Mouse (Mus musculus): ENCODE measurements around the gene Clca2. TPM values are rescaled to one million over a fixed set of nuclear protein-coding genes. Genes with fewer than 3 reads are reported as not detected.
"Not testable (repeated sequence)": the region's sequence is repeated elsewhere in the genome, so short reads cannot be mapped to it uniquely, and the experiment has no call there.

Gene Clca2
- polyA plus RNA-seq, 1 experiment from 2014 or later = 0.41 TPM

GRCm38 (mm10) chr3:145080904-145081303 is 18.3 kb downstream of the Clca2 start:
- no peaks in the 10 kb centered on the region for H3K9me3 ChIP-seq
- no peaks in the 10 kb centered on the region for H3K4me1 ChIP-seq
- ATAC-seq (ENCODE audit: insufficient number of reproducible peaks, insufficient read depth, low FRiP score, low TSS enrichment) = no peak
- no peak overlapping the region for H3K4me3 ChIP-seq
- H3K9ac ChIP-seq = no peak overlapping the region
- H3K4me2 ChIP-seq (replicated peaks) = no peak overlapping the region
- no peaks in the 10 kb centered on the region for H3K27me3 ChIP-seq
- no peak overlapping the region for H3K27ac ChIP-seq
- no peaks in the 10 kb centered on the region for H3K36me3 ChIP-seq
- WGBS = 76% methylated on average over 8 of the region's 8 CpGs

DNA sequence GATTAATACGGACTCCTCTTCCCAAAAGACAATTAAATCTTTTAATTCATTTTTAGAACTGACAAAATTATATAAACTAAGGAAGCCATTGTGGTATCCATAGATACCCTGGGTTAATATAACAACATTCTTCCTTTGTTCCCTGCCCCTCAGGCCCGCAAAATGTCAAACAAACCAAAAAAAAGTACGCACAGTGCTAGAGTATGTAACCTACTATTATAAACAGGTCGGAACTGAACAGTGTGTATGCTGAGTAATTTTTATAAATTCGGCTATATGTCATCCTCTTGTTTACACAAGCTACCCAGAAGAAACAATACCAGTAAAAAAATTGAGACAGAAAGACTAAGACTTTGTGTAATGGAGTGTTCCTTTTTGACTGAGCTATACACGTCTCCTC is 20.8 kb downstream of the Clca2 start:
- WGBS = 84% methylated on average over 6 of the region's 6 CpGs

DNA sequence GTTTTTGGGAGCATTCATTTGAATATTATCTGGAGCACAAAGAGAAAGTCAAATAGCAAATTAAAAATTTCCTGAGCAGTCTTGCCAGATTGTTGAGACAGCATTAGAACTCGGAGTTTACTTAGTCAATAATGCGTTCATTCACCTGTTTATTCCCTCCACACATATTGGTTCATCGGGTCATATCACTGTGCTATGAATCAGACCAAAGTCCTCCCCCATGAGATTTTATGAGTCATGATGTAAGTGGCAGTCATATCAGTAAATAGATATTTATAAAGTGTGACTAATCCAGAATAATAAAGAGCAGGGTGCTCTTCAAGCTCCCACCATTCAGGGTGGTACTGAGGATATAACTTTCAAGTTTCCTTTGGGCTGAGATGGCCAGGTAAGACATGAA is 26.9 kb downstream of the Clca2 start:
- Histone ChIP-seq H3K4me1 (no peaks in the 10 kb centered on the region), H3K36me3 (no peaks in the 10 kb centered on the region), H3K9ac (no peak overlapping the region), H3K9me3 (no peaks in the 10 kb centered on the region), H3K27ac (no peak overlapping the region), H3K4me2 (replicated peaks) (no peak overlapping the region), H3K27me3 (no peaks in the 10 kb centered on the region), H3K4me3 (no peak overlapping the region)
- ATAC-seq (ENCODE audit: insufficient number of reproducible peaks, insufficient read depth, low FRiP score, low TSS enrichment) = no peak
- WGBS = 89% methylated on average over 3 of the region's 3 CpGs

More for the DNA sequence above, 20.8 kb downstream of the Clca2 start:
- Histone ChIP-seq H3K4me2 (replicated peaks) (no peak overlapping the region), H3K36me3 (no peaks in the 10 kb centered on the region), H3K9me3 (no peaks in the 10 kb centered on the region), H3K4me1 (no peaks in the 10 kb centered on the region), H3K27ac (no peak overlapping the region), H3K27me3 (no peaks in the 10 kb centered on the region), H3K9ac (no peak overlapping the region), H3K4me3 (no peak overlapping the region)
- ATAC-seq (ENCODE audit: insufficient number of reproducible peaks, insufficient read depth, low FRiP score, low TSS enrichment) = no peak

GRCm38 (mm10) chr3:145068964-145069363 is 30.3 kb downstream of the Clca2 start:
- Histone ChIP-seq H3K4me1 (no peaks in the 10 kb centered on the region), H3K4me2 (replicated peaks) (no peak overlapping the region), H3K4me3 (no peak overlapping the region), H3K9me3 (no peaks in the 10 kb centered on the region), H3K27ac (no peak overlapping the region), H3K36me3 (no peaks in the 10 kb centered on the region), H3K9ac (no peak overlapping the region), H3K27me3 (no peaks in the 10 kb centered on the region)
- ATAC-seq (ENCODE audit: insufficient number of reproducible peaks, insufficient read depth, low FRiP score, low TSS enrichment) = no peak
- 77% methylated on average over 4 of the region's 4 CpGs for whole genome bisulfite sequencing

DNA sequence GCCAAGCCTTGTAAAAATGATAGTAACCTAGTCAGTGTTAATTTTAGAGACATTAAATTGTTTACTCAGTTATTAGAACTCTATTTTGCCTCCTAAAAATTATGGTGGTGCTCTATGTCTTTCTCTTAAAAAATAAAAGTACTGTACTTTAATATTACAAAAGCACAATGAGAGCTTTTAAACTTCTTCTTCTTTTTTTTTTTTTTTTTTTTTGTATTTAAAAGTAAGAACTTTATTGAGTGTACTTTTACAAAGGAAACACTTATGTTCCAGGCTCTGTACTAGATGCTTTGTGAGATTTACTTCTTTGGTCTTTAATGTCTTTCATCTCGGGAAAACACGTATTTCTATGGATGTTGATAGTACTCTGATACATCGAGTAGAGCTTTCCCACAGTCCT is 44.1 kb downstream of the Clca2 start:
- not testable (repeated sequence) for H3K4me1 ChIP-seq; H3K27me3 ChIP-seq; H3K4me3 ChIP-seq; H3K4me2 ChIP-seq (replicated peaks); ATAC-seq (ENCODE audit: insufficient number of reproducible peaks, insufficient read depth, low FRiP score, low TSS enrichment); H3K9me3 ChIP-seq; H3K36me3 ChIP-seq; H3K27ac ChIP-seq; H3K9ac ChIP-seq
- WGBS = 91% methylated on average over 3 of the region's 3 CpGs

DNA sequence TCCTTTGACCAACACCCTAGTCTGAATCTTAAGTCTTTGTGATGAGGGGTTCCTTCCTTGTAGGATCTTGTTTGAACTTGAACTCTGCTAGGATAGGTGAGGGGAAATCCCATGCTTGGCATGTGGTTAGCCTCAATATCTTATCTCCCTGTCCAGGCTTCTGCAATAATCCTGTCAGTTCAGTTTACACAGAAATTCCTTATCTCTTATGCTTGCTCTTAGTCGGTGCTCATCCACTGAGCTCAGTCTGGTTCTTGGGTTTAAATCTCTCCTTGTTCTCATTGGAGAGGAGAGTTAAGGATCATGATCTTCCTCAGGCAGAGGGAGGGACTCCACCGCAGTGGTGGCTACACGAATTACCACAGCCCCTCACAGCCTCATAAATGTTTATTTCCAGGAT is 49.4 kb downstream of the Clca2 start:
- WGBS = 80% methylated on average over 3 of the region's 3 CpGs
- no peak for ATAC-seq (ENCODE audit: insufficient number of reproducible peaks, insufficient read depth, low FRiP score, low TSS enrichment)
- Histone ChIP-seq H3K4me1 (no peaks in the 10 kb centered on the region), H3K27me3 (no peaks in the 10 kb centered on the region), H3K9ac (no peak overlapping the region), H3K27ac (no peak overlapping the region), H3K4me2 (replicated peaks) (no peak overlapping the region), H3K4me3 (no peak overlapping the region), H3K36me3 (no peaks in the 10 kb centered on the region), H3K9me3 (no peaks in the 10 kb centered on the region)

DNA sequence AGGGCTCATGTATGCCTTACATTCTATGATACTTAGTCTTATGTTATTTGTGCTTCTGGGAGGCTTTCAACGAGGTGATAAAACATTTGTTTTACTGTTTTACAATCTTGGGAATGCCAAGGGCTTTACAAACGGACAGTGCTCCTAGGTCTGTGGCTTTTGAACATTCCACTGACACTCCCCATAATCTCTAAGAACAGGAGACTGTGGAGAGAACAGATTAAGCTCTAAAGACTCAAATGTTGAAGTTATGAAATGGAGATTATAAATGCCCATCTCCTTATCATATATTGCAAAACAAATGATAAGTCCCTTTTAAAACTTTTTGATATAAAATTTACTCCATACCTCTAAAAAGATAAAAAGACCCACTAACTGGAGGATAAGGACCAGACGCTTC is 60.4 kb downstream of the Clca2 start:
- no peak for ATAC-seq (ENCODE audit: insufficient number of reproducible peaks, insufficient read depth, low FRiP score, low TSS enrichment)
- no peaks in the 10 kb centered on the region for H3K4me1 ChIP-seq
- no peaks in the 10 kb centered on the region for H3K36me3 ChIP-seq
- H3K27me3 ChIP-seq = no peaks in the 10 kb centered on the region
- no peak overlapping the region for H3K9ac ChIP-seq
- H3K9me3 ChIP-seq = no peaks in the 10 kb centered on the region
- H3K27ac ChIP-seq = no peak overlapping the region
- H3K4me2 ChIP-seq (replicated peaks) = no peak overlapping the region
- no peak overlapping the region for H3K4me3 ChIP-seq
- 76% methylated on average over 3 of the region's 3 CpGs for WGBS

GRCm38 (mm10) chr3:145032676-145033075 is 66.6 kb downstream of the Clca2 start, which contains the start of gene Clca1:
Gene Clca1, minus strand, starts transcription at chr3:145032776.
- H3K9ac ChIP-seq = no peak within 1 kb of the TSS
- H3K36me3 ChIP-seq = no peaks in the 10 kb centered on the region
- ATAC-seq (ENCODE audit: insufficient number of reproducible peaks, insufficient read depth, low FRiP score, low TSS enrichment) = no peak
- no peaks in the 10 kb centered on the region for H3K4me1 ChIP-seq
- H3K4me3 ChIP-seq = no peak within 1 kb of the TSS
- no peak within 1 kb of the TSS for H3K4me2 ChIP-seq (replicated peaks)
- H3K9me3 ChIP-seq = no peaks in the 10 kb centered on the region
- H3K27me3 ChIP-seq = no peaks in the 10 kb centered on the region
- no peak within 1 kb of the TSS for H3K27ac ChIP-seq

DNA sequence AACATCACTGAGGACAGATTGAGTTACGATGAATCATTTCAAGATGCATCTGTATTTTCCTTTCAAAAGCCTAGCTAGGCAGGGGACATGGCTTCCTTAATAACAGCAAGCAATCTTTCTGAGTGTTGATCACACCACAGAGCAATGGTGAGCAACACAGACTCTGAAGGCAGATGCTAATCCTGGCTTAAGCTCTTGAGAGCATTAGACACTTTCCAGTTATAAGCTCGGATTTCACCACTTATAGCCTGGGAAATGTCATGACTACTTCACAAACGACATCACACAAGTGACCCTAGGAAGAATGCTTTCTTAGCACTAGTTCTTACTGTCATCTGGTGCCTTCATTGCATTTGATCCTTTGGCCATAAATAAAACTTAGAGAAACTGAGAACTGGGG is 71.2 kb downstream of the Clca2 start:
- no peak for ATAC-seq (ENCODE audit: insufficient number of reproducible peaks, insufficient read depth, low FRiP score, low TSS enrichment)
- H3K27me3 ChIP-seq = no peaks in the 10 kb centered on the region
- H3K9ac ChIP-seq = no peak overlapping the region
- no peak overlapping the region for H3K4me3 ChIP-seq
- no peaks in the 10 kb centered on the region for H3K36me3 ChIP-seq
- WGBS = 68% methylated on average over 3 of the region's 3 CpGs
- H3K9me3 ChIP-seq = no peaks in the 10 kb centered on the region
- no peaks in the 10 kb centered on the region for H3K4me1 ChIP-seq
- no peak overlapping the region for H3K4me2 ChIP-seq (replicated peaks)
- H3K27ac ChIP-seq = no peak overlapping the region

GRCm38 (mm10) chr3:145026750-145027149 is 72.5 kb downstream of the Clca2 start:
- Histone ChIP-seq H3K4me2 (replicated peaks) (no peak overlapping the region), H3K27ac (no peak overlapping the region), H3K36me3 (no peaks in the 10 kb centered on the region), H3K9ac (no peak overlapping the region), H3K27me3 (no peaks in the 10 kb centered on the region), H3K4me3 (no peak overlapping the region), H3K4me1 (no peaks in the 10 kb centered on the region), H3K9me3 (no peaks in the 10 kb centered on the region)
- no peak for ATAC-seq (ENCODE audit: insufficient number of reproducible peaks, insufficient read depth, low FRiP score, low TSS enrichment)
- WGBS = 26% methylated on average over 3 of the region's 3 CpGs

Other genes starting within 250 kb of the Clca2 start
- not detected in 2 replicates for gene Clca4b, start 166.9 kb downstream of the Clca2 start, polyA plus RNA-seq (2016; fragmentation: Nextera tagmentation; extraction: Ambion mirVana)
- 0.08 and 0.13 TPM in 2 replicates for gene Clca4a, start 124.4 kb downstream of the Clca2 start, polyA plus RNA-seq (2016; fragmentation: Nextera tagmentation; extraction: Ambion mirVana)
- 0.04 TPM in 1 of 2 replicates, not detected in the other for gene Clca1, start 66.7 kb downstream of the Clca2 start, polyA plus RNA-seq (2016; fragmentation: Nextera tagmentation; extraction: Ambion mirVana)
- 19.5 and 23.6 TPM in 2 replicates for gene Odf2l, start 19.1 kb upstream of the Clca2 start, polyA plus RNA-seq (2016; fragmentation: Nextera tagmentation; extraction: Ambion mirVana)
- 3.5 and 4.6 TPM in 2 replicates for gene Col24a1, start 193.0 kb upstream of the Clca2 start, polyA plus RNA-seq (2016; fragmentation: Nextera tagmentation; extraction: Ambion mirVana)

Measured in embryonic facial prominence, embryonic 12.5 days (tissue).